In the genomic region with DNA sequence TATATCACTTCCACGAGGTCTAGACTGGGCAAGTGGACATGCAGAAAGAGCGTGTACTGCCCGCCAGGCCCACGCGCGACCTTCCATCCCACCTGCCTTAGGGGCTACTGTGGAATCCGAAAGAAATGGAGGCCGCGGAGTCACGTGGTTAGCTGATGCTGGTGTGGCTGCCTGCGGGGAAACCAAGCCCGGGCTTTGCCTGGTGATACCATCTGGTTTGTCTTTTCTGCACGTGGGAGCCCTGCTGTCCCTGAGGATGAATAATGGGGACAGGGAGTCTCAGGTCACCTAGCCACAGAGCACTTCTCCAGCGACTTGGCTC, we compare ENCODE assay signal across 8 mouse cellular contexts.
DNase-seq lines count a peak whose midpoint lies in the region; ATAC-seq lines count a peak whose summit lies in the region.

No protein-coding gene starts in this region.

- H3K9me3 ChIP-seq in heart, embryonic 15.5 days (replicated peaks): no peaks in the 10 kb centered on the region
- H3K9me3 ChIP-seq in forebrain, embryonic 14.5 days (replicated peaks; ENCODE audit: control insufficient read depth, low read length): no peaks in the 10 kb centered on the region
- no peaks in the 10 kb centered on the region for H3K9me3 ChIP-seq in liver, embryonic 15.5 days (replicated peaks)

- H3K4me1 ChIP-seq in heart, embryonic 15.5 days (replicated peaks): peaks cover 25% of the 10 kb centered on the region
- H3K4me1 ChIP-seq in forebrain, embryonic 14.5 days (ENCODE audit: control insufficient read depth, insufficient read depth, low read length): peaks cover 18% of the 10 kb centered on the region
- peaks cover 5% of the 10 kb centered on the region; the same call in 1 of the 2 replicates for H3K4me1 ChIP-seq in liver, embryonic 15.5 days (replicated peaks)

- peaks cover 24% of the 10 kb centered on the region for H3K27me3 ChIP-seq in heart, embryonic 15.5 days
- H3K27me3 ChIP-seq in forebrain, embryonic 14.5 days (replicated peaks; ENCODE audit: control insufficient read depth, insufficient read depth, low read length): no peaks in the 10 kb centered on the region
- H3K27me3 ChIP-seq in liver, embryonic 15.5 days: peaks cover 86% of the 10 kb centered on the region

- H3K4me3 ChIP-seq in heart, embryonic 15.5 days: peak overlapping the region; percentile 54
- no peak overlapping the region for H3K4me3 ChIP-seq in forebrain, embryonic 14.5 days (ENCODE audit: low read depth, low read length)
- H3K4me3 ChIP-seq in liver, embryonic 15.5 days (replicated peaks): no peak overlapping the region

- ATAC-seq in heart, embryonic 15.5 days (replicated peaks; ENCODE audit: insufficient number of reproducible peaks, insufficient read depth, low FRiP score, low read depth): no peak
- ATAC-seq in forebrain, embryonic 14.5 days: peak; percentile 29
- ATAC-seq in liver, embryonic 15.5 days (ENCODE audit: insufficient read depth): no peak
- no peak for ATAC-seq in activated CD4-positive, CD25-positive, alpha-beta regulatory T cell, adult 4 months
- ATAC-seq in inflammation-experienced regulatory T-cells, adult 6 months: no peak

- 16% methylated on average over 14 of the region's 14 CpGs for WGBS in heart, embryonic 15.5 days
- 23% methylated on average over 14 of the region's 14 CpGs for WGBS in forebrain, embryonic 14.5 days
- 21% methylated on average over 14 of the region's 14 CpGs for WGBS in liver, embryonic 15.5 days (ENCODE audit: insufficient replicate concordance)

- H3K36me3 ChIP-seq in heart, embryonic 15.5 days: no peaks in the 10 kb centered on the region
- H3K36me3 ChIP-seq in forebrain, embryonic 14.5 days (ENCODE audit: control insufficient read depth, insufficient read depth, low read length): no peaks in the 10 kb centered on the region
- no peaks in the 10 kb centered on the region for H3K36me3 ChIP-seq in liver, embryonic 15.5 days (replicated peaks)

- intact Hi-C loops in heart, postnatal 36 days (cut with DNase I): loop anchor here (1.0 to 5.0 kb wide), 5 partner anchors 62 to 406 kb away; no protein-coding TSS in a partner anchor
- intact Hi-C loops in gastrocnemius, postnatal 14 days (cut with DNase I; ENCODE audit: low total_unique reads): loop anchor here (5.0 to 10.0 kb wide), 2 partner anchors 224 to 406 kb away; no protein-coding TSS in a partner anchor

- no peak overlapping the region for H3K9ac ChIP-seq in heart, embryonic 15.5 days
- H3K9ac ChIP-seq in forebrain, embryonic 14.5 days (ENCODE audit: low read length): no peak overlapping the region; the same call in 1 of the 2 replicates
- H3K9ac ChIP-seq in liver, embryonic 15.5 days: no peak overlapping the region

- no peak overlapping the region for H3K27ac ChIP-seq in heart, embryonic 15.5 days
- peak overlapping the region; percentile 45; the same call in 1 of the 2 replicates for H3K27ac ChIP-seq in forebrain, embryonic 14.5 days (ENCODE audit: low read depth, low read length)
- no peak overlapping the region for H3K27ac ChIP-seq in liver, embryonic 15.5 days (replicated peaks)

- no peak for DNase-seq in heart, postnatal 36 days
- DNase-seq in ES-CJ7 (ENCODE audit: low read depth, low spot score): peak; percentile 58
- DNase-seq in forebrain, embryonic 14.5 days (ENCODE audit: low spot score): no peak
- DNase-seq in gastrocnemius, postnatal 14 days: no peak

- peak overlapping the region; percentile 93 for H3K4me2 ChIP-seq in heart, embryonic 15.5 days
- peak overlapping the region; percentile 64 for H3K4me2 ChIP-seq in forebrain, embryonic 14.5 days (ENCODE audit: low read length)
- peak overlapping the region; percentile 66 for H3K4me2 ChIP-seq in liver, embryonic 15.5 days
